Comparison of ENCODE assay signal across 14 mouse cellular contexts in the genomic region with DNA sequence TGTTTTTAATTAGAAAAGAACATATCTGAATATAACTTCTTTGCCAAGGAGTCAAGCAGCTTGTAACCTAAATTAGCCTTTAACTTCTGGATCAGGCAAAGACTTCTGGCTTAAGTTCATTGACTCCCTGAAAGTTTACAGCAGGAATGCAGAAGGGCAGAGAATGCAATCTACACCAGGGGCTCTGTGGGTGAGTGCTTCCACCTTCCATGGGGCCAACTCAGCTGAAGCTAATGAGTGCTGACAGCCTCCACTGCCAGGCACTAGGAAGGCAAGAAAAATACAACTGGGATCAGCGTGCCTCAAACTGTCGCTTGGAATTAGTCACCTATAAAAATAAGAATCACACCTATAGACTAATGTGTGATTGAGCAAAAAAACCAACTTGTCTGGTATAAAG.
DNase-seq lines count a peak whose midpoint lies in the region; ATAC-seq lines count a peak whose summit lies in the region.
"Had no signal": no experiment of that assay in that cellular context is flagged by ENCODE, and none has a peak within 500 bp of the region (broad histone marks: within the 10 kb centered on the region; RNA-seq: fewer than 3 reads in every experiment).

No protein-coding gene starts in this region.

- no peak overlapping the region for H3K4me3 ChIP-seq in heart, embryonic 14.5 days (ENCODE audit: control insufficient read depth in 1 of 2, insufficient read depth in 1 of 2, low read depth in 1 of 2, low read length in 2 of 2)
- H3K4me3 ChIP-seq: heart, adult 2 months had no signal

- no peak overlapping the region for H3K9ac ChIP-seq in heart, embryonic 14.5 days (ENCODE audit: low read length)

- H3K4me2 ChIP-seq in heart, embryonic 14.5 days (ENCODE audit: low read length): no peak overlapping the region

- H3K36me3 ChIP-seq in heart, embryonic 14.5 days (ENCODE audit: control insufficient read depth, insufficient read depth, low read length): no peaks in the 10 kb centered on the region

- WGBS in heart, embryonic 14.5 days: 35% methylated on average over 2 of the region's 2 CpGs

- ATAC-seq in heart, embryonic 14.5 days (ENCODE audit: insufficient number of reproducible peaks, insufficient read depth, low FRiP score, low read depth): no peak
- ATAC-seq: hindbrain, postnatal 0 days had no signal

- H3K27ac ChIP-seq in heart, embryonic 14.5 days (replicated peaks in 1 of 2; ENCODE audit: control insufficient read depth in 1 of 2, insufficient read depth in 1 of 2, low read depth in 2 of 2, low read length in 2 of 2): peak overlapping the region; percentile 17 to 39; a peak in 1 of 4 replicates
- H3K27ac ChIP-seq: heart, adult 2 months; hindbrain, postnatal 0 days had no signal

- H3K9me3 ChIP-seq in heart, embryonic 14.5 days (ENCODE audit: control insufficient read depth, low read length): peaks cover 4% of the 10 kb centered on the region; the same call in 1 of the 2 replicates

- peaks cover 8 to 9% of the 10 kb centered on the region in 2 experiments for H3K4me1 ChIP-seq in heart, embryonic 14.5 days (ENCODE audit: control insufficient read depth in 2 of 2, insufficient read depth in 2 of 2, low read length in 2 of 2)

- no peak for DNase-seq in heart, postnatal 4 days
- peak; percentile 57 for DNase-seq in Muller cell, postnatal 12 days (ENCODE audit: inconsistent ontology term)
- peak; percentile 37 for DNase-seq in brain, adult 2 months (ENCODE audit: low read depth, low spot score)
- peak; percentile 30 for DNase-seq in kidney, postnatal 10 days
- DNase-seq in adrenal gland, postnatal 25 days: no peak
- no peak for DNase-seq in embryo, embryonic 9.5 days (ENCODE audit: extremely low spot score)
- DNase-seq: gastrocnemius, postnatal 10 days; heart, adult 2 months; layer of hippocampus, adult 9-11 months; liver; lung, adult 18-20 months; spleen, adult 18-20 months had no signal

- no peaks in the 10 kb centered on the region for H3K27me3 ChIP-seq in heart, embryonic 14.5 days (ENCODE audit: control insufficient read depth, insufficient read depth, low read length)

Comparison
In these comparisons a context has a peak if more than half of its experiments do, and no peak if none do; other contexts are left out.
1. DNase-seq: peak in Muller cell, postnatal 12 days (single experiment), brain, adult 2 months (single experiment) and kidney, postnatal 10 days (single experiment); none in heart, postnatal 4 days (single experiment), adrenal gland, postnatal 25 days (single experiment) and embryo, embryonic 9.5 days (single experiment).